Mouse (Mus musculus) mouse embryonic stem cell (cell line): ENCODE data around the gene Lce1l.
"Not testable (repeated sequence)": the region's sequence is repeated elsewhere in the genome, so short reads cannot be mapped to it uniquely, and the experiment has no call there.

Experiments used
- in situ Hi-C, 2 experiments: fragments of 300-500 bp; cut with MboI; formaldehyde crosslinking; loops; 1 replicate in 1 of 2; 3 replicates in 1 of 2; pipeline ENCODE4 v1.14.3; 2019 to 2020; ENCODE audit warnings: low sequenced_read_pairs in 2 of 2, low pct_unique_long_range_greater_than_20kb in 1 of 2, mixed read lengths in 1 of 2; ENCODE audit not compliant: unreplicated experiment in 1 of 2

Gene Lce1l

GRCm38 (mm10) chr3:92851186-92851585 lies at the start of gene Lce1l:
Gene Lce1l, minus strand, starts transcription at chr3:92851286.
- in situ Hi-C loops, result no loop called here

- in situ Hi-C loops, result no loop called here
These were observed 43.4 kb upstream of the Lce1l start for GRCm38 (mm10) chr3:92894489-92894888.

- in situ Hi-C loops, result no loop called here
These were observed 43.0 kb upstream of the Lce1l start for GRCm38 (mm10) chr3:92894063-92894462.

GRCm38 (mm10) chr3:92874180-92874579 lies 23.1 kb upstream of the Lce1l start:
- in situ Hi-C loops, result no loop called here

GRCm38 (mm10) chr3:92870116-92870515 lies 19.0 kb upstream of the Lce1l start, which contains the start of gene 2310050C09Rik:
Gene 2310050C09Rik, minus strand, starts transcription at chr3:92870216.
- in situ Hi-C loops, result no loop called here

- in situ Hi-C loops, result no loop called here
These were observed 24.0 kb downstream of the Lce1l start, which contains the start of gene Kprp for GRCm38 (mm10) chr3:92827108-92827507. Gene Kprp, minus strand, starts transcription at chr3:92827247.

- in situ Hi-C loops, result no loop called here
These were observed 25.3 kb downstream of the Lce1l start for GRCm38 (mm10) chr3:92825808-92826207.

- in situ Hi-C loops, result not testable (repeated sequence)
These were observed 35.0 kb downstream of the Lce1l start for GRCm38 (mm10) chr3:92816036-92816435.

- in situ Hi-C loops, result no loop called here
These were observed 35.5 kb downstream of the Lce1l start for GRCm38 (mm10) chr3:92815581-92815980.

- in situ Hi-C loops, result no loop called here
These were observed 43.3 kb downstream of the Lce1l start, which contains the start of gene Lce1k for GRCm38 (mm10) chr3:92807791-92808190. Gene Lce1k, minus strand, starts transcription at chr3:92807891.
